Mouse (Mus musculus): ENCODE measurements around the gene Praf2.

The Praf2 gene

GRCm38 (mm10) chrX:7778450-7779244 is 50.4 kb downstream of the Praf2 start:
- DNase-seq (ENCODE audit: low spot score in 2 of 2), result no peak

- no peak for DNase-seq (ENCODE audit: low spot score in 2 of 2)
Measured at GRCm38 (mm10) chrX:7779294-7779693, 51.1 kb downstream of the Praf2 start.

Measured in frontal cortex, postnatal 25 days (tissue).